Mouse (Mus musculus) kidney, adult 2 months (tissue): Measurements from ENCODE around the gene Arhgef28.

Source experiments
- CTCF ChIP-seq: fragments of 200-500 bp; conservative IDR thresholded peaks from 2 replicates; pipeline ENCODE4 v1.5.1; 2011; ENCODE audit warnings: low read depth, mild to moderate bottlenecking, control low read depth, low read length, moderate library complexity, mixed read lengths; ENCODE audit not compliant: insufficient read depth, insufficient read length
- POLR2A ChIP-seq: fragments of 200-500 bp; IDR thresholded peaks from one replicate; pipeline ENCODE4 v1.6.1; 2011; ENCODE audit warnings: low read depth, low read length, control low read depth

- TF ChIP-seq CTCF: no peak
- TF ChIP-seq POLR2A: no peak
Measured at GRCm38 (mm10) chr13:98245386-98245785, 39.1 kb upstream of the Arhgef28 start.
